Mouse (Mus musculus): ENCODE measurements around the gene Prr15l. TPM values are rescaled to one million over a fixed set of nuclear protein-coding genes. Genes with fewer than 3 reads are reported as not detected.

The Prr15l gene
- polyA plus RNA-seq, 1 experiment from 2014 or later, result not detected

DNA sequence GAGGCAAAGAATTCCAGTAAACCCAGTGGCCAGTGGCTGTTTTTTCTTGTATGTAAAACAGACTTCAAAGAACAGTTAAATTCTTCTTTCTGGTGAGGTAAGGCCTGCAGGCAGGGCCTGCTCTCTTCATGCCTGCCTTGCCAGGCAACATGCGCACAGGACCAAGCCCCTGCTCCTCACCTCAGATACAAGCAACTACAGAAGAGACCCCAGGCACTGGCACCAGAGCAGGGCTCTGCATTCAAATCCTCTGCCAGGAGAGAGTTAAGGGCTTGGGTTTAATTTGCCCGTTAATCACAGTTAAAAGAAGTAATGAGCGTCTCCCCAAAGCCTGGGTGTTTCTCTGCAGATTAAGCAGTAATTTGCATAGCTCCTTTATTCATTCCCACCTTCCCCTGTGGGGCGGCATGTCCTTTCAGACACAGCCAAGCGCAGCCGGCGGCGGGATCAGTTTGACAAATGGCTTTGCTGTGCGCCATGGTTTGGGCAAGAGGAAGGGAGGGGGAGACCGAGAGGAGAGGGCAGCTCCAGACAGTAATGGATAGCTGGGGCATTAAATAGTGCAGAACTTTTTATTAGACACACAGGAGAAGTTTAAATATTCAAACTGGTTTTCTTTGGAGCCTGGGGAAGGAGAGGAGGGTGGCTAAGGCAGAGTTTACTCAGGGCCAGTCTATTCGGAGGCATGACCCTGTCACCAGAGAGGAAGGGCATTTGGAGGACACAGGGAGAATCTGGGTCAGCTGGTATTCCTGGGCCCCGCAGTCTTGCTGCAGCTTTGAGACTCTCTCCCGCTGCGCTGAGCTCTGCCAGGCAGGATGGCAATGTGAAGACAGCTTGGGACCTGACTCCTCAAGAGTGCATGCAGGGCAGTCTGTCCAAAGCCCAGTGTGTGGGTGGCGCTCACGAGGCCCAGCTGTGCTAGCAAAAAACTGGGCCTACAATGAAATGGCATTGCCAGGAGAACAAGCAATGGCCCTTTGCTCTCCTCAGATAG is 25.0 kb upstream of the Prr15l start:
- Histone ChIP-seq H3K27me3 (no peaks in the 10 kb centered on the region), H3K4me2 (no peak overlapping the region; the same call in 1 of the 2 replicates), H3K27ac (replicated peaks) (peak overlapping the region; percentile 89), H3K9ac (peak overlapping the region; percentile 23; the same call in 1 of the 2 replicates), H3K4me3 (no peak overlapping the region), H3K36me3 (peaks cover 7% of the 10 kb centered on the region), H3K9me3 (no peaks in the 10 kb centered on the region), H3K4me1 (replicated peaks) (peaks cover 91% of the 10 kb centered on the region)
- 3% methylated on average over 16 of the region's 16 CpGs for WGBS
- peak; percentile 70 for ATAC-seq (ENCODE audit: low read depth)

DNA sequence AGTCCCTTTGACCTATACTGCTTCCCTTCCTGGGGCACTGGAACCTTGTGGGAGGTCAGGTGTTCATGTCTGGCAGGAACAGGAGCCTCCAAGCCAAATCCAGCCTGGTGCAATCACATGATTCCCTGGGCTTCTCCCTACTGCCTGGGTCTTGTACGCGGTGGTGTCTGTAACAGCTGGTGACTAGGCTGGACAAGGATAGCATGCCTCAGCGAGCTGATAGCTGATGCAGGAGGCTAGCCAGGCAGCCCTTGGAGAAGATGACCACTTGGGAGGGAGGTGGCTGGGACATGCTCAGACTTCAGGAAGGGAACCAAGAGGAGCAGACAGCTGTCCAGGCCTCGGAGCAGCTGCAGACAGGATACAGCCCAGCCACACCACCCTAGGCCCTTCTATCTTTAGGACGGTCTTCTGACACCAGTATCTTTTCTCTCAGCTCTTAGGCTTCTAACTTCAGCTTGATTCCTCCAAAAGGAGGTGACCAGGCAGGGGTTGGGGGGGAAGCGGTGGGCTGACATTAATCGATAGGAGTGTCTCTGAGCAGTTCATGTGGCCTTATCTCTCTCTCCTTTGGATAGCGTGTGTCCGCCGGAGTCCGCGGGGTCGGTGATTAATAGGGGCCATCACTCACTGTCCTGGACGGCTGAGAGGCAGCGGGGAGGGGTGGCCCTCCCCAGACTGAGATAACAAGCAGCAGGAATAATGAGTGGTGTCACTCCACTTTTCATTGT is 21.3 kb upstream of the Prr15l start:
- H3K4me3 ChIP-seq, result no peak overlapping the region
- peak overlapping the region; percentile 75 for H3K27ac ChIP-seq (replicated peaks)
- H3K4me2 ChIP-seq, result no peak overlapping the region
- H3K4me1 ChIP-seq (replicated peaks), result peaks cover 73% of the 10 kb centered on the region
- no peaks in the 10 kb centered on the region for H3K9me3 ChIP-seq
- no peaks in the 10 kb centered on the region for H3K27me3 ChIP-seq
- ATAC-seq (ENCODE audit: low read depth), result no peak
- 11% methylated on average over 15 of the region's 15 CpGs for WGBS
- H3K9ac ChIP-seq, result peak overlapping the region; percentile 53
- peaks cover 28% of the 10 kb centered on the region for H3K36me3 ChIP-seq

DNA sequence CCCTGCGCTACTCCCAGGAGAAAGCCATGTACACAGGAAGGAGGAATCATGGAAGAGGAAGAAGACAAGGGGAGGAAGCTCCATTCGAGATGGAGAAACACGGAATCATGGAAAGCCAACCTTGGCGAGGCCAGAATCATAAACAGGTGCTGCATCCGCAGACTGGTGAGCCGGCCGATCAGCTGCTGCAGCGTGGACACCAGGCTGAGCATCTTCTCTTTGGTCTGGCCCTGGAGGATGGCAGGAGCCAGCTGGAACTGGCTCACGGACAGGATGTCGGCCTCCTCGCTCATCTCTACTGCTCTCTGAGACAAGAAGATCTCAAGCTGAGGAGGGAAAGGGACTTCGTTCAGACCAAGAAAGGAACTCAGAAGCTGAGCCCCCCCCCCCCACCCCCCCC is 19.3 kb upstream of the Prr15l start:
- Histone ChIP-seq H3K36me3 (peaks cover 46% of the 10 kb centered on the region), H3K4me2 (no peak overlapping the region), H3K9ac (peak overlapping the region; percentile 22; the same call in 1 of the 2 replicates), H3K27ac (replicated peaks) (0 out of 2 replicates have a peak overlapping the region, but pooled peaks have one; percentile 75), H3K9me3 (no peaks in the 10 kb centered on the region), H3K4me3 (no peak overlapping the region), H3K27me3 (no peaks in the 10 kb centered on the region), H3K4me1 (replicated peaks) (peaks cover 53% of the 10 kb centered on the region)
- 91% methylated on average over 12 of the region's 12 CpGs for WGBS
- ATAC-seq (ENCODE audit: low read depth), result no peak

DNA sequence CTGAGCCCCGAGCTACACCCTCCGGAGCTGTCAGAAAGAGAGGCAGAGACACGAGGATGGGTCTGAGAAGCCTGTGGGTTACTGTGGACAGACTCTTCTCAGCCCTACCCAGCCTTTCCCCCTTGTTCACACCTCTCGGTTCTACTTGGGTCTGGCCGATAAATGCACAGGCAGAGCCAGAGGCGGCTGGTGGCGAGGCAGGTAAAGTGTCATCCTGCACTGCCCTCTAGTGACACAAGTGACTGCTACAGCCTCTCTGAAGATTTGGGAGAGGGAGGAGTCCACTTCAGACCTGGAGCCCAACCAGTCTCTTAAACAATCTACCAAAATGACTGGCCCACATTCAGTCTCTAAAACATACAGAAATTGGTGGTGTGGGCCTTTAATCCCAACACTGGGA is 17.9 kb upstream of the Prr15l start:
- Histone ChIP-seq H3K27me3 (no peaks in the 10 kb centered on the region), H3K4me1 (replicated peaks) (peaks cover 51% of the 10 kb centered on the region), H3K36me3 (peaks cover 46% of the 10 kb centered on the region), H3K27ac (replicated peaks) (no peak overlapping the region), H3K9ac (0 out of 2 replicates have a peak overlapping the region, but pooled peaks have one; percentile 49), H3K4me2 (no peak overlapping the region), H3K9me3 (no peaks in the 10 kb centered on the region), H3K4me3 (no peak overlapping the region)
- peak; percentile 67 for ATAC-seq (ENCODE audit: low read depth)
- 27% methylated on average over 7 of the region's 7 CpGs for WGBS

DNA sequence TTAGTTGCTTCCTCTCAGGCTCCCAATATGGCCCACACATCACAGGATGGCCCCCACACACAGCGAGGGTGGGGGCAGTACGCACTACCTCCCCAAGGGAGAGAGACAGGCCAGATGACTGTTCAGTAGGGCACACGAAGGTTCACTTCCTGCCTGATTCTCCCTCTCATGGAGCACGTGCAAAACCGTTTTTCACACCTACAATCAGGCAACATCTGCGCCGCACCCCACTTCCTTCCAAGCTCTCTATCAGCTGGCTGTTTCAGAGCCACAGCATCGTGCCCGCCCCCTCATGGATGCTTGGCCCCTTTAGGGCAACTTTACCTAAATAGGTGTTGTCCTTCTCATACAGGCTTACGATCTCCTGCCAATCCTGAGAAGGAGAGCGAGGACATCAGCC is 15.2 kb upstream of the Prr15l start:
- ATAC-seq (ENCODE audit: low read depth), result no peak
- H3K4me1 ChIP-seq (replicated peaks), result peaks cover 33% of the 10 kb centered on the region
- no peaks in the 10 kb centered on the region for H3K27me3 ChIP-seq
- no peak overlapping the region for H3K4me3 ChIP-seq
- H3K9ac ChIP-seq, result no peak overlapping the region
- no peaks in the 10 kb centered on the region for H3K9me3 ChIP-seq
- no peak overlapping the region for H3K27ac ChIP-seq (replicated peaks)
- no peak overlapping the region for H3K4me2 ChIP-seq
- WGBS, result 87% methylated on average over 11 of the region's 11 CpGs
- peaks cover 41% of the 10 kb centered on the region for H3K36me3 ChIP-seq

DNA sequence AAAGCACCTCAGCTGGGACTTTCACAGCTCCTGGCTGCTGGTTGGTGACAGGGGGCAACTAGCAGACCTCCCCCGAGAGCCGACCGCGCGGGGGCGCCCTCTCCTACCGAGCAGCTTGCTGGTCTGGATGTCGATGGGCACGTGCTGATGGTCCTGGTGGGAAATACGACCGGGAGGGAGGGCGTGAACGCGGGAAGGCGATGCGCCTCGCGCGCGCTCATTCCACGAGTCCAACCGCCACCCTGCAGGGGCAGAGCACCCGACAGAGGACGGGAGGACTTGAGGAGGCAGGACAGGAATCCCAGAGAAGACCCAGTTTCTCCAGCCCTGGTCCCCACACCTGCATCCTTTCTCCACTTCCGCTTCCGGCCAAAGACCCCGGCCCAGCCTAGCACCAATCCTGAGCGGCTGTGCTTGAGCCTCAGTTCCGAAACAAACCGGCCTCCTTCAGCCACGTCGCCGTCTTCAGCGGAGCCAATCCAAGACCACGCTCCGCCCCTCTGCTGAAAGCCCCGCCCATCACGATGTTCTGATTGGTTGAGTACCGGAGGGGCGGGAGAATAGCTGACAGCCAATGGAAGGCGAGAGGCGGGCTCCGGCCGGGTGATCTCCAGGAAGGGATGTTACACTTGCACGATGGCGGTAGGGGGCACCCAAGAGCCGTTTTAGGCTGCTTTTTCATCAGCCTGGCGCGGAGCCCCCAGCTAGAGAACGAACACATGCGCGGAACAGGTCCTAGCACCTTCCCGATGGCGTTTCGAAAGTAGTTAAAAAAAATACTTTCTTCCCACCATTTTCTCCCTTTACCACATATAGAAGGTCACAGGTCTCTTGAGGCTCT is 11.6 kb upstream of the Prr15l start, which contains the start of gene Cdk5rap3:
Gene Cdk5rap3 (minus strand): TSS at position 453 of the 841 bp plus-strand sequence.
- WGBS, result under 1% methylated on average over 55 of the region's 55 CpGs
- ATAC-seq (ENCODE audit: low read depth), result peak; percentile 98

DNA sequence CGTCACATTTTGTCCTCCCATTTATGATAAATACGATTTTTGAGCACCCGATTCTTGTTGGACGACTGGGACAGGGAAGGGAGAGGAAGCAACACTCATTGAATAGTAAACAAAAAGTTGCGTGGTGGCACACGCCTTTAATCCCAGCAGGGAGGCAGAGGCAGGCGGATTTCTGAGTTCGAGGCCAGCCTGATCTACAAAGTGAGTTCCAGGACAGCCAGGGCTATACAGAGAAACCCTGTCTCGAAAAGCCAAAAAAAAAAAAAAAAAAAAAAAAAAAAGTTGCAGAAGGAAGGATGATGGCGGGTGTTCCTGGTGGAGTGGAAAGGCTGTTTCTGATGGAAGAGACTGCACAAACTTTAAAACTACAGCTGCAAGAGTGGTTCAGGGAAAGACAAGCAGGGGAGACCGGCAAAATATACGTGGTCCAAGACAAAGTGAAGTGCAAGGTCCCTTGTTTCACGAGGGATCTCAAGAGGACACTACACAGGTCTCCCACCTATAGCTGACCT is 11.0 kb upstream of the Prr15l start:
- peak; percentile 1; the same call in 1 of the 2 replicates for ATAC-seq (ENCODE audit: low read depth)
- 0 out of 2 replicates have a peak overlapping the region, but pooled peaks have one; percentile 26 for H3K9ac ChIP-seq
- no peaks in the 10 kb centered on the region for H3K9me3 ChIP-seq
- WGBS, result 34% methylated on average over 13 of the region's 13 CpGs
- peak overlapping the region; percentile 49 for H3K4me2 ChIP-seq
- H3K27me3 ChIP-seq, result peaks cover 2% of the 10 kb centered on the region; the same call in 1 of the 2 replicates
- H3K4me1 ChIP-seq (replicated peaks), result peaks cover 14% of the 10 kb centered on the region
- peak overlapping the region; percentile 21; the same call in 1 of the 2 replicates for H3K4me3 ChIP-seq
- peaks cover 15% of the 10 kb centered on the region for H3K36me3 ChIP-seq
- H3K27ac ChIP-seq (replicated peaks), result no peak overlapping the region

More for the DNA sequence above, 11.6 kb upstream of the Prr15l start, which contains the start of gene Cdk5rap3:
- peak within 1 kb of the TSS; percentile 83 for H3K4me2 ChIP-seq
- peaks cover 2% of the 10 kb centered on the region; the same call in 1 of the 2 replicates for H3K27me3 ChIP-seq
- H3K9me3 ChIP-seq, result no peaks in the 10 kb centered on the region
- H3K4me1 ChIP-seq (replicated peaks), result peaks cover 14% of the 10 kb centered on the region
- peak within 1 kb of the TSS; percentile 81 for H3K9ac ChIP-seq
- H3K27ac ChIP-seq (replicated peaks), result peak within 1 kb of the TSS; percentile 79
- peaks cover 22% of the 10 kb centered on the region for H3K36me3 ChIP-seq
- H3K4me3 ChIP-seq, result peak within 1 kb of the TSS; percentile 83

DNA sequence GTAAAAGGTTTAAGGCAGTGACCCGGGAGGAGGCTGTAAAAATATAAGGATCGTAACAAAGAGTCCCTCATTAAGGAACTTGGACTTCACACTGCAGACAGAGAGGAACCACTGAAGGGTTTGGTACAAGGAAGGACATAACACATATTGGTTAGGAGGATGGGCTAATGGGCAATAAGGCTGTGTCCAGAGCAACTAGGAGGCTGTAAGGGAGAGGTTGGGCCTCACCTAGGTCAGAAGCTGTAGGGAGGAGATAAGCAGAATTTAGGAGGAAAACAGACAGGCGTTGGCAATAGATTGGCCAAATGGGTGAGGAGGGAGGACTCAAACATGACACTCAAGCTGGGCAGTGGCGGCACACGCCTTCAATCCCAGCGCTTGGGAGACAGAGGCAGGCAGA is 10.5 kb upstream of the Prr15l start:
- H3K4me3 ChIP-seq, result no peak overlapping the region
- H3K27ac ChIP-seq (replicated peaks), result no peak overlapping the region
- H3K27me3 ChIP-seq, result peaks cover 2% of the 10 kb centered on the region; the same call in 1 of the 2 replicates
- no peak overlapping the region for H3K4me2 ChIP-seq
- H3K4me1 ChIP-seq (replicated peaks), result peaks cover 14% of the 10 kb centered on the region
- no peaks in the 10 kb centered on the region for H3K9me3 ChIP-seq
- ATAC-seq (ENCODE audit: low read depth), result no peak
- WGBS, result 92% methylated on average over 6 of the region's 6 CpGs
- 0 out of 2 replicates have a peak, but pooled peaks cover 11% of the 10 kb centered on the region for H3K36me3 ChIP-seq
- no peak overlapping the region for H3K9ac ChIP-seq

DNA sequence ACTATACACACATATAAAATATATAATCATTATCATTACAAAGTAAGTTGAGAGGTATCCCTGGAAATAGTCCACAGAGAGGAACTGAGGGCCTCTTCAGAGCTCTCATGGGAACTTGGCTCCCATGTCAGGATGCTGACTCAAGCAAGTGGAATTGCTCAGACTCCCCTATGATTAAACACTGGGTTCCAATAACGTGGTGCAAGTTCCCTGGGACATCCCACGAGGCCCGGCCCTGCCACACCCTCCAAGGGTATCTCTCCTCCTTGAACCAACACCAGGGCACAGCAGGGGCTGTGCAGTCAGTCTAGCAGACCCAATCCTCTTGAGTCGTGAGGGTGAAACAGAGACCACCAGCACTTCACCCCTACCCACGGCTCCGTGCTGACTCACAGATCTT is 8.9 kb upstream of the Prr15l start:
- Histone ChIP-seq H3K4me1 (replicated peaks) (peaks cover 14% of the 10 kb centered on the region), H3K4me2 (no peak overlapping the region), H3K9me3 (no peaks in the 10 kb centered on the region), H3K9ac (no peak overlapping the region), H3K36me3 (no peaks in the 10 kb centered on the region), H3K27ac (replicated peaks) (no peak overlapping the region), H3K4me3 (no peak overlapping the region), H3K27me3 (peaks cover 2% of the 10 kb centered on the region; the same call in 1 of the 2 replicates)
- WGBS, result 62% methylated on average over 6 of the region's 6 CpGs
- ATAC-seq (ENCODE audit: low read depth), result no peak

DNA sequence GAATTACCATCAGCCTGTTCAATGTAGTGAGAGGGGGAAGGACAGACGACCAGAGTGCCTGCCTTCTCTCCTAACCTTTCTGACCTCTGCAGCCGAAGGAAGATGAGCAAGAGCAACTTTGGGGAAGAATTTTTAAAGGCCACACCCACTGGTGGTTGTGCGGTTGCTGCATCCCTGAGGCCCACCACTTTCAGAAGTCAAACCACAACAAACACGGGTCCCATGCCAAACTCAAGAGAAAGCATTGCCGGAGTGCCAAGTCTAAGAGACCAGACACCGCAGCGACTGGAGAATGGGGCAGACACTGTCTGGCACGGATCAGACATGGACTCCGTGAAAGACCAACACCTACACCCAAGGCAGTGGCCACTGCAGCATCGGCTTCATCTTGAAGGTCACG is 3.0 kb upstream of the Prr15l start:
- WGBS, result 84% methylated on average over 11 of the region's 11 CpGs
- Histone ChIP-seq H3K4me1 (replicated peaks) (no peaks in the 10 kb centered on the region), H3K27me3 (peaks cover 28% of the 10 kb centered on the region)

More for the DNA sequence above, 3.0 kb upstream of the Prr15l start:
- H3K27ac ChIP-seq (replicated peaks), result no peak overlapping the region
- no peaks in the 10 kb centered on the region for H3K36me3 ChIP-seq
- H3K9ac ChIP-seq, result no peak overlapping the region
- no peak overlapping the region for H3K4me2 ChIP-seq
- H3K4me3 ChIP-seq, result no peak overlapping the region
- no peaks in the 10 kb centered on the region for H3K9me3 ChIP-seq
- ATAC-seq (ENCODE audit: low read depth), result no peak
